Mouse (Mus musculus) lung, postnatal 10 days (tissue): ENCODE results near the gene Kcna7.

Experiments used
- DNase-seq: peaks from one replicate; pipeline ENCODE4 v3.0.0; 2021

Gene Kcna7

GRCm38 (mm10) chr7:45426556-45426955 is 21.1 kb downstream of the Kcna7 start:
- no peak for DNase-seq

DNA sequence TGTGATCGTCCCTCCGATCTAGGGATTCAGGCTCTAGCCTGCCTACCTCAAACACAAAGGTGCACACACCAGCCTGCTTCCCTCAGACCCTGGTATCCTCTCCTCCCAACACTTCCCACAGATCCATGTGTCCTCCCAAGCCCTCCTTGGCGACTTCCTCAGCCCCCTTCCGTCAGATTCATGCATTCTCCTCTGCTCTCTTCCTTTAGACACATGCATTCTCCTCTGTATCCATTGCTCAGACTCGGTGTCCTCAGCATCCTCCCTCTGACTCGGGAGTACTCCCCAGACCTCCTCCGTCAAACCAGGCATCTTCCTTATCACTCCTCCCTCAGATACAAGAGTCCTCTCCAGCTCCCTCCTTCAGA is 28.4 kb downstream of the Kcna7 start:
- no peak for DNase-seq

- DNase-seq = peak; percentile 100
These were observed 29.0 kb downstream of the Kcna7 start, which contains the start of gene Gys1 for GRCm38 (mm10) chr7:45434203-45435015. Gene Gys1, plus strand, starts transcription at chr7:45434844.

DNA sequence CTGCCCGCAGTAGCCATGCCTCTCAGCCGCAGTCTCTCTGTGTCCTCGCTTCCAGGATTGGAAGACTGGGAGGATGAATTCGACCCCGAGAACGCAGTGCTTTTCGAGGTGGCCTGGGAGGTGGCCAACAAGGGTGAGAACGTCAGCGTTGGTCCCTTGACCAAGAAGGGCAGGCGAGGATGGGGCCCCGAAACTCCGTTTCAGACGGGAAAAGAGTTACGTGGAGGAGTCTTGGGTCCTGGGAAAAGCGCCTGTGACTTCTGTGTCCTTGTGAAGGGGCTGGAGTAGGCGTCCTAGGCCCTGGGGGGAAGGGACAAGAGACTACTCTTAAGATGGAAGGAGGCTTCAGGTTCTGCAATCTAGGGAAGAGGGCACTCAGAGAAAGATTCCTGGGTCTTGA is 29.6 kb downstream of the Kcna7 start:
- peak; percentile 49 for DNase-seq

GRCm38 (mm10) chr7:45436444-45436843 is 31.0 kb downstream of the Kcna7 start:
- DNase-seq = no peak

DNA sequence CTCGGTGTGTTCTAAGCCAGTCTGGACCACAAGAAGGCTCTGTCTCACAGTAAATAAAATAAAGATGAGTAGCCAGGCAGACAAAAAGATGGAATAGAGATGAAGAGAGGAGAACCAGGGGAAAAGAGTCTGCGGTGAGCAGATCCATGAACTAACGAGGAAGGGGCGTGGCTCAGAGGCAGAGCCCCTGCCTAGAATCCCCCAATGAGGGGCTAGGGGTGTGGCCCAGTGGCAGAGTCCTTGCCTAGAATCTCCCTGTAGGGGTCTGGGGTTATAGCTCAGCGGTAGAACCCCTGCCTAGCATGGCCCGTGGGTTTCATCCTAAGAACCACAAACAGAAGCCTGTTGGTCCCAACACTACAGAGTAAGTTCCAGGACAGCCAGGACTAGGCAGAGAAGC is 31.6 kb downstream of the Kcna7 start:
- no peak for DNase-seq

DNA sequence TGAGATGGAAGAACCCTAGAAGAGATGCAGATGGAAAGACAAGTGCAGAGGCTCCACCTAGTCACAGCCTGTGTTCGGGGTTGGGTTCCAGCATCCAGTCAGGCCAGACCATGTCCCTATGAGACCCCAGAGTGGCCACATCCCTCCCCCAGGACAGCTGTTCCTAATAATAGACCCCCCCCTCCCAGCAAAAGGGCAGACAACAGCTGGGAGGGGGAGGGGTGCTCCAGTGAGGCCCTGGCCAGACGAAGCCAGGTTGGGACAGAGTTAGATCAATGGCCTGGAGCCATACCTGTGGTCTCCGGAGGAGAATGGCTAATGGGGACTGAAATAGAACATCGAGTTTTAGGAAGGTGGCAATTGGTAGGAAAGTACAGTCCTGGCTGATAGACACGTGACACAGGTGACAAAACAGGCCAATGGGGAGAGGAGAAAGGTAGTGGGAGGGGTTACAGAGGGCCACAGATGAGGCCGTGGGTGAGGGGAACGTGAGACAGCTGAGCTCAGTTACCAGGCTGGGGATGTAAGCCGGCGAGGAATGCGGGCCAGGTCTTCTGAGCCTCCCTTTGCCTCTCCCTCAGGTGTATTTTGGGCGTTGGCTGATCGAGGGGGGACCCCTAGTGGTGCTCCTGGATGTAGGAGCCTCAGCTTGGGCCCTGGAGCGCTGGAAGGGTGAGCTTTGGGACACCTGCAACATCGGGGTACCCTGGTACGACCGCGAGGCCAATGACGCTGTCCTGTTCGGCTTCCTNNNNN is 32.2 kb downstream of the Kcna7 start, which contains the start of gene Ruvbl2:
Ruvbl2 (minus strand) TSS at position 576 of the 756 bp plus-strand sequence.
- DNase-seq = peak; percentile 47

- no peak for DNase-seq
These were observed 38.3 kb downstream of the Kcna7 start for GRCm38 (mm10) chr7:45443526-45444420.

GRCm38 (mm10) chr7:45446589-45446988 is 41.1 kb downstream of the Kcna7 start:
- no peak for DNase-seq

DNA sequence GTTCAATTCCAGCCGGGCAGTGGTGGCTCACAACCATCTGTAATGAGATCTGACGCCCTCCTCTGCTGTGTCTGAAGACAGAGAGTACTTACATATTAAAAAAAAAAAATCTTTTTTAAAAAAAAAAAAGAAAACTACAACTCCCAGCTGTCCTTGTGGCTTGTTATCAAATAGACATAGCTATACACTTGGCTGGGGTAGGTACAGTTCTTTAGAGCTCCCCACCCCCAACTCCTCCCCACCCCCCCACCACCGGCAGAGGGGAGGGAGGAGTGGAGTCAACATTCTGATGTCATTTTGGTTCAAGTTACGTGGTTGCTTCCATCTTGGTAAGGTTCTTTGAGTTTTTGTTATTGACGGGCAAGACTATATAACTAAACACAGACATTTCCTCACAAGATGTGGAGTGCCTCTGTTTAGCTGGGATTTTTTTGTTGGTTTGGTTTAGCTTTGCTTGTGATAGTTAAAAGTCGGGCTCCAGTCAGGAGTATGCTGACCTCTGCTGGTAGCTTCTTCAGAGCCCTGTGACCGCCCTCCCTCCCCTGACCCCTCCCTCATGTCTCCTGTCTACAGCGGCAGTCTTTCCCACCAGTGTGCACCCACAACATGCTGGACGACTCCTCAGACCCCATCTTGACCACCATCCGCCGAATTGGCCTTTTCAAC is 42.0 kb downstream of the Kcna7 start:
- DNase-seq = peak; percentile 75

DNA sequence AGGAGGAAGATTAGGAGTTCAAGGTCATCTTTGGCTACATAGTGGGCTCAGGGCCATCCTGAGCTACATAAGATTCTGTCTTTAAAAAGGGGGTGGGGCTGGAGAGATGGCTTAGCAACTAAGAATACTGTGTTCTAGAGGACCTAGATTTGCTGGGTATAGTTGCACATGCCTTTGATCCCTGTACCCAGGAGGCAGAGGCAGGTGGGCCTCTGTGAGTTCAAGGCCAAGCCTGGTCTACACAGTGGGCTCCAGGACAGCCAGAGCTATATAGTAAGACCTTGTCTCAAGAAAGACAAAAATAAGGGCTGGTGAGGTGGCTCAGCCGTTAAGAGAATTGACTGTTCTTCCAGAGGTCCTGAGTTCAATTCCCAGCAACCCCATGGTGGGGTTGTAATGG is 44.5 kb downstream of the Kcna7 start:
- DNase-seq = no peak

DNA sequence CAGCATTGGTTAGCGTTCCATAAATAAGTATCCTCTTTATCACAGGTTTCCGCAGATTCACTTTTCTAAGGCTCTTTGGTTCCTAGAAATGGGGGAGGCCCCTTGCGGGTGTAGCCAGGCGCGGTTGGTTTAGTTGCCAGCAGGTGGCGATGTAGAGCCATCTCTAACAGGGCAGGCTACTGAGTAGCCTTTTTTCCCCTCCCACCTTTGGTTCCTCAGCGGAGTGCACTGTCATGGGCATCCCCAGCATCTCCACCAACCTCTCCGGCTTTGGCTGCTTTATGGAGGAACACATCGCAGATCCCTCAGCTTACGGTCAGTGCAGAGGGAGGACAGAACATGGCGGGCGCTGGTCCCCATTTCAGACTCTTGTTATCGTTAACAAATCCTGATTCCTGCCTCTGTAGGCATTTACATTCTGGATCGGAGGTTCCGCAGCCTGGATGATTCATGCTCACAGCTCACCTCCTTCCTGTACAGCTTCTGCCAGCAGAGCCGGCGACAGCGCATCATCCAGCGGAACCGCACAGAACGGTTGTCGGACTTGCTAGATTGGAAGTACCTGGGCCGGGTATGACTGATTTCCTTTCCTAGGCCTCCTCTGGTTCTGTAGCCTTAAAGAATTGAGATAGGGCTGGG is 46.0 kb downstream of the Kcna7 start:
- peak; percentile 91 for DNase-seq

DNA sequence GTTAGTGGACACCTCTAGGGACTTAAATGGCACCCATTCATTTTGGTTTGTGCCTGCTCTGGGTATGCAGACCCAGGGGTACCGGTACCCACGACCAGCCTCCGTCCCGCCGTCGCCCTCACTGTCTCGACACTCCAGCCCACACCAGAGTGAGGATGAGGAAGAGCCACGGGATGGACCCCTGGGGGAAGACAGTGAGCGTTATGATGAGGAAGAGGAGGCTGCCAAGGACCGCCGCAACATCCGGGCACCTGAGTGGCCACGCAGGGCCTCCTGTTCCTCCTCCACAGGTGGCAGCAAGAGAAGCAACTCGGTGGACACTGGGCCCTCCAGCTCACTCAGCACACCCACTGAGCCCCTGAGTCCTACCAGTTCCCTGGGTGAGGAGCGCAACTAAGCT is 49.5 kb downstream of the Kcna7 start:
- DNase-seq = no peak

GRCm38 (mm10) chr7:45455932-45456696 is 50.7 kb downstream of the Kcna7 start:
- DNase-seq = no peak

DNA sequence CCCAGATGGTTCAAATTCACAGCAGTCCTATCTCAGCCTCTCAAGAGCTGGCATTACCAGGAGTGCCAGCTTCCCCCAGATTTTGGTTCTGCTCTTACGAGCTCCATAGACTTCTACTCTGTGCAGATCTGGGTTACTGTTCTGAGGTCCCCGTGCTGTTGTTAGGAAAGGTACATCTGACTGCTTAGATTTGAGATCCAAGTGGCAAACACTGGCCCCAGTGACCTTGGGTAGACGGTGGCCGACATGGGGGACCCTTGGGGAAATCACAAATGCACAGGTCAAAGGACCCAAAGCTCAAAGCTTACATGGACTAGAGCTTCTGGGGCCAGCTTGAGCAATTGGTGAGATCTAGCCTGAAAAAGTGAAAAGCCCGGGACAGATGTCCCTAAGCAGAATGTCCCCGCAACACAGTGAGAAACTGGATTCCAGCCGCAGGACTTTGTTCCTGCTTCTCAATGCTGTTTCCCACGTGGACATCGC is 51.3 kb downstream of the Kcna7 start:
- no peak for DNase-seq

DNA sequence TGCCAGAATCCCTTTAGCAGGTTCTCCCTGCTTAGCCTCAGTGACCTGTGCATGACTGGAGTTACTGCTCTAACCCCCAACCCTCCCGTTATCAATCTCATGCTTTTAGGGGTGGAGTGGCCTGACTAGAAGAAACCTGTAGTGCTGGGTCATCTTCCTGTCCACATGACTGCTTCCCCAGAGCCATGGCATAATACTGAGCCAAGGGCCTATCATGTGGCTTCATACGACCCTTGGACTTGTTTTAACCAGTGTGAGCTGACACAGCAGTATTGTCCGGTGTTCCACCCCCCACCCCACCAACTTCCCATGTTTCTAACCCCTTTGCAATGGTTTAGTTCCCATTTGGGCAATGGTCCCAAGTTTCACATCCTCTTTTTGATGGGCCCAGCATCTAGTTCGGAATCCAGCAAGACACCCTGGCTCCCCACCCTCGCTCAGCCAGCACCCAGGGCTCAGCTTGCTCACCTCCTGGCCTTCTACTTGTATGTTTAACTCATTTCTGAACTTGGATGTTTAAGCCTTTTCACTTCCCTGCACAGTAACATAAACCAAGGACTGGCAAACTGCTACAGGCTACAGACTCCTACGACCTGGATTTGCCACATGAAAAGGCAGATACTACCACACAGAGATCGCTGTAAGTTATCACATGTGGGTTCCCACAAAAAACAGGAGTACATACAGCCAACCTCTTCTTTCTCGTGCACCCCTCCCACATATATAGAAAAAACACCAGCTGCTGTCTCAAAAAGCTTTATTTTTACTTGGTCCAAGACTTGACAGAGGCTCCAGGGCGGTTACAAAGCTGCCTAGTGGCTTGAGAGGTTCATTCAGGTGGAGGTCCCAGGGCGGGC is 52.0 kb downstream of the Kcna7 start:
- DNase-seq = no peak

- DNase-seq = peak; percentile 89
These were observed 53.5 kb downstream of the Kcna7 start for GRCm38 (mm10) chr7:45458748-45459563.
